Comparison of ENCODE assay signal across 8 mouse cellular contexts in the genomic region with DNA sequence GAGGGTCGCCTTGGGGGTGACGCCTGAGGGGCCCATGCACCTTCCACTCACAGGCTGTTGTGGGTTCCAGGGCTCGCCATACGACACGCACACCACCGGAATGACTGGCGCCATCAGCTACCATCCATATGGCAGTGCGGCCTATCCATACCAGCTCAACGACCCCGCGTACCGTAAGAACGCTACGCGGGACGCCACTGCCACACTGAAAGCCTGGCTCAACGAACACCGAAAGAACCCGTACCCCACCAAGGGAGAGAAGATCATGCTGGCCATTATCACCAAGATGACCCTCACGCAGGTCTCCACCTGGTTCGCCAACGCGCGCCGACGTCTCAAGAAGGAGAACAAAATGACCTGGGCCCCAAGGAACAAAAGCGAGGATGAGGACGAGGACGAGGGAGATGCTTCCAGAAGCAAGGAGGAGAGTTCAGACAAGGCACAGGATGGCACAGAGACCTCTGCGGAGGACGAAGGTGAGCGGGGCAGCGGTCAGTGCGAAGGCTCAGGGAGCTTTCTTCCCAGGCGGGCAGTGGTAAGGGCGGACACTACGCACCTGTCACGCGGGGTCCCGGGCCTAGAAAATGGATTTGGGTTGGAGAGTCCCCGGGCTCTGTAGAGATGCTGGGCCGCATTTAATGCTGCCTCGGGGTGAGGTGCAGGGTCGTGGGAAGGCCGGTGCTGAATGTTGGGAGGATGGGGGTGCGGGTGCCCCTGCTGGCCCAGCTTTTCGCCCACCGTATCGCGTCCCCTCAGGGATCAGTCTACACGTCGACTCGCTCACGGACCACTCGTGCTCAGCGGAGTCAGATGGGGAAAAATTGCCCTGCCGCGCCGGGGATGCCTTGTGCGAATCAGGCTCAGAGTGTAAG. TPM values are rescaled to one million over a fixed set of nuclear protein-coding genes. Genes with fewer than 3 reads are reported as not detected.
A peak's percentile ranks its signal among the peaks of the same experiment; 100 is the strongest.
DNase-seq lines count a peak whose midpoint lies in the region; ATAC-seq and TF ChIP-seq lines count a peak whose summit lies in the region.

No protein-coding gene starts in this region.

- H3K4me3 ChIP-seq in kidney, embryonic 16.5 days (ENCODE audit: low read length) = peak overlapping the region; percentile 60
- peak overlapping the region; percentile 83 for H3K4me3 ChIP-seq in hindbrain, embryonic 11.5 days (ENCODE audit: low read depth, low read length)
- peak overlapping the region; percentile 42 for H3K4me3 ChIP-seq in myocyte

- 0 out of 2 replicates have a peak overlapping the region, but pooled peaks have one; percentile 39 for H3K4me2 ChIP-seq in kidney, embryonic 16.5 days (replicated peaks; ENCODE audit: low read depth, low read length)
- peak overlapping the region; percentile 50 for H3K4me2 ChIP-seq in hindbrain, embryonic 11.5 days (replicated peaks; ENCODE audit: low read depth, low read length)
- peak overlapping the region; percentile 58 for H3K4me2 ChIP-seq in myocyte (ENCODE audit: low read depth)

- H3K27me3 ChIP-seq in kidney, embryonic 16.5 days (ENCODE audit: insufficient read depth, low read length) = peaks cover 97% of the 10 kb centered on the region
- H3K27me3 ChIP-seq in hindbrain, embryonic 11.5 days (ENCODE audit: control insufficient read depth, insufficient read depth, low read length) = peaks cover 25% of the 10 kb centered on the region
- no peaks in the 10 kb centered on the region for H3K27me3 ChIP-seq in myocyte (ENCODE audit: control insufficient read depth, insufficient read depth, insufficient read length)

- H3K4me1 ChIP-seq in kidney, embryonic 16.5 days (ENCODE audit: insufficient read depth, low read length) = peaks cover 15% of the 10 kb centered on the region
- 0 out of 2 replicates have a peak, but pooled peaks cover 12% of the 10 kb centered on the region for H3K4me1 ChIP-seq in hindbrain, embryonic 11.5 days (replicated peaks; ENCODE audit: control insufficient read depth, insufficient read depth, low read length)

- peaks cover 9% of the 10 kb centered on the region for H3K79me2 ChIP-seq in myocyte (ENCODE audit: control insufficient read depth, insufficient read depth)

- ATAC-seq in kidney, embryonic 16.5 days (ENCODE audit: low FRiP score, low TSS enrichment) = no peak
- ATAC-seq in hindbrain, embryonic 11.5 days (ENCODE audit: low FRiP score) = no peak

- no peak overlapping the region for H3K27ac ChIP-seq in kidney, embryonic 16.5 days (ENCODE audit: low read length)
- peak overlapping the region; percentile 58; the same call in 1 of the 2 replicates for H3K27ac ChIP-seq in hindbrain, embryonic 11.5 days (ENCODE audit: low read depth, low read length)

- 2% methylated on average over 60 of the region's 60 CpGs for WGBS in kidney, embryonic 16.5 days
- WGBS in hindbrain, embryonic 11.5 days = 1% methylated on average over 60 of the region's 60 CpGs

- H3K9me3 ChIP-seq in kidney, embryonic 16.5 days (ENCODE audit: low read length) = no peaks in the 10 kb centered on the region
- H3K9me3 ChIP-seq in hindbrain, embryonic 11.5 days (ENCODE audit: control insufficient read depth, low read length) = no peaks in the 10 kb centered on the region

- no peak for DNase-seq in kidney, adult 8-10 months
- peak; percentile 42 for DNase-seq in brain, embryonic 14.5 days (ENCODE audit: low read depth)
- DNase-seq in hindbrain, embryonic 11.5 days (ENCODE audit: low spot score) = peak; percentile 61
- no peak for DNase-seq in ovary, adult 18-20 months (ENCODE audit: low spot score)
- DNase-seq in cerebellum, adult 9-11 months = no peak
- no peak for DNase-seq in lung, postnatal 25 days (ENCODE audit: low spot score)

- H3ac ChIP-seq in myocyte (ENCODE audit: control insufficient read depth, insufficient read length) = no peak overlapping the region

- no peaks in the 10 kb centered on the region for H3K36me3 ChIP-seq in kidney, embryonic 16.5 days (ENCODE audit: insufficient read depth, low read length)
- 0 out of 2 replicates have a peak, but pooled peaks cover 3% of the 10 kb centered on the region for H3K36me3 ChIP-seq in hindbrain, embryonic 11.5 days (ENCODE audit: control insufficient read depth, insufficient read depth, low read length)
- peaks cover 14% of the 10 kb centered on the region for H3K36me3 ChIP-seq in myocyte (ENCODE audit: control insufficient read depth, insufficient read depth)

- no peak overlapping the region; the same call in 1 of the 2 replicates for H3K9ac ChIP-seq in kidney, embryonic 16.5 days (replicated peaks; ENCODE audit: low read length)
- peak overlapping the region; percentile 95 for H3K9ac ChIP-seq in hindbrain, embryonic 11.5 days (ENCODE audit: low read depth, low read length)

- no peak for TF ChIP-seq CTCF in brain, embryonic 14.5 days (IDR thresholded peaks at IDR 0.05; ENCODE audit: borderline replicate concordance, extremely low read depth, insufficient read depth, insufficient read length)

- no peak for TF ChIP-seq POLR2A in brain, embryonic 14.5 days (IDR thresholded peaks at IDR 0.05; ENCODE audit: borderline replicate concordance, extremely low read depth, insufficient read depth, insufficient read length, poor library complexity, severe bottlenecking)
- TF ChIP-seq POLR2A in myocyte (IDR thresholded peaks at IDR 0.05; ENCODE audit: insufficient read length, low read depth) = no peak

TF ChIP-seq in myocyte, 11 proteins besides CTCF, POLR2A, EP300 and RAD21:
- TF ChIP-seq SRF (IDR thresholded peaks at IDR 0.05; ENCODE audit: control insufficient read depth, insufficient read length, low read depth) (no peak), E2F4 (IDR thresholded peaks at IDR 0.05; ENCODE audit: insufficient read depth) (no peak), CEBPB (IDR thresholded peaks at IDR 0.05; ENCODE audit: insufficient read depth, poor library complexity, severe bottlenecking) (no peak), REST (IDR thresholded peaks at IDR 0.05; ENCODE audit: insufficient read depth, insufficient read length) (no peak), USF1 (IDR thresholded peaks at IDR 0.05; ENCODE audit: low read depth) (no peak), MYOD1 (IDR thresholded peaks at IDR 0.05; ENCODE audit: control insufficient read depth in 1 of 3, insufficient read length in 2 of 3, low read depth in 2 of 3) (no peak), MYOG (IDR thresholded peaks at IDR 0.05; ENCODE audit: control insufficient read depth in 1 of 3, insufficient read depth in 1 of 3, insufficient read length in 2 of 3, low read depth in 2 of 3) (no peak), TCF3 (IDR thresholded peaks at IDR 0.05; ENCODE audit: insufficient read length, low read depth) (no peak), MAX (IDR thresholded peaks at IDR 0.05; ENCODE audit: low read depth) (no peak), POLR2AphosphoS2 (IDR thresholded peaks at IDR 0.05; ENCODE audit: insufficient read length, low read depth) (no peak), TCF12 (IDR thresholded peaks at IDR 0.05; ENCODE audit: insufficient read depth, poor library complexity, severe bottlenecking) (no peak)

RNA-seq across cellular contexts. Expression of a gene that starts 2.1 kb away (rescaled TPM):
- polyA plus RNA-seq in kidney, embryonic 16.5 days (2015; fragmentation: Nextera tagmentation; extraction: Ambion mirVana) = 4.4 and 6.7 TPM in 2 replicates
- polyA plus RNA-seq in brain, embryonic 14.5 days (2012; rRNA removed) = 47.9 and 89.3 TPM in 2 replicates
- polyA plus RNA-seq in hindbrain, embryonic 11.5 days (2014; fragmentation: Nextera tagmentation; extraction: Ambion mirVana) = 55.9 TPM in 2 replicates
- 4.4 TPM for polyA plus RNA-seq in myocyte (2012; fragmentation: generic; extraction: Trizol)

Comparison
In these comparisons a context has a peak if more than half of its experiments do, and no peak if none do; other contexts are left out.
1. DNase-seq: peak in brain, embryonic 14.5 days (single experiment) and hindbrain, embryonic 11.5 days (single experiment); none in kidney, adult 8-10 months (0 of 2), ovary, adult 18-20 months (single experiment), cerebellum, adult 9-11 months (single experiment) and lung, postnatal 25 days (single experiment).
2. Peak in every context shown above with its lines, with median percentiles within 50 percentile points of each other: H3K4me2 ChIP-seq and H3K4me3 ChIP-seq.